Mouse (Mus musculus) embryonic facial prominence, embryonic 15.5 days (tissue): ENCODE measurements around the gene Cer1. TPM values are rescaled to one million over a fixed set of nuclear protein-coding genes. Genes with fewer than 3 reads are reported as not detected.

ENCODE experiments used
- ATAC-seq: fragments of 200-750 bp; cut with Nextera tagmentation; 2 replicates; pipeline ENCODE4 v1.8.0; 2017; ENCODE audit warnings: low read depth, moderate TSS enrichment; ENCODE audit not compliant: insufficient number of reproducible peaks, low FRiP score, low TSS enrichment
- H3K27ac ChIP-seq: fragments of 300-500 bp; sonication (generic); replicated peaks from 2 replicates; pipeline ENCODE4 v1.5.1; 2015; ENCODE audit warnings: mild to moderate bottlenecking, inconsistent platforms
- H3K27me3 ChIP-seq: fragments of 300-500 bp; sonication (generic); 2 replicates; pipeline ENCODE4 v1.6.1; 2015; ENCODE audit warnings: inconsistent platforms
- H3K36me3 ChIP-seq: fragments of 300-500 bp; sonication (generic); 2 replicates; pipeline ENCODE4 v1.6.1; 2015; ENCODE audit warnings: mild to moderate bottlenecking, inconsistent platforms
- H3K4me1 ChIP-seq: fragments of 300-500 bp; sonication (generic); 2 replicates; pipeline ENCODE4 v1.6.1; 2015; ENCODE audit warnings: inconsistent platforms
- H3K4me2 ChIP-seq: fragments of 300-500 bp; sonication (generic); replicated peaks from 2 replicates; pipeline ENCODE4 v1.6.1; 2015; ENCODE audit warnings: mild to moderate bottlenecking, inconsistent platforms
- H3K4me3 ChIP-seq: fragments of 300-500 bp; sonication (generic); replicated peaks from 2 replicates; pipeline ENCODE4 v1.5.1; 2015; ENCODE audit warnings: mild to moderate bottlenecking, inconsistent platforms
- H3K9ac ChIP-seq: fragments of 300-500 bp; sonication (generic); 2 replicates; pipeline ENCODE4 v1.6.1; 2015; ENCODE audit warnings: inconsistent platforms
- H3K9me3 ChIP-seq: fragments of 300-500 bp; sonication (generic); replicated peaks from 2 replicates; pipeline ENCODE4 v1.6.1; 2016; ENCODE audit warnings: inconsistent platforms
- WGBS: fragments of 180-500 bp; shearing (Covaris S2); methylation state at CpG from one replicate; pipeline ENCODE4 v1.1.7; 2015; 5-methylcytosine and 5-hydroxymethylcytosine counted together
- polyA plus RNA-seq: library from polyadenylated mRNA; unstranded; fragments of >200 nt; fragmentation: Nextera tagmentation; extraction: Ambion mirVana; gene quantifications from 2 replicates; pipeline ENCODE4 v1.2.1, GENCODE M21; 2015

The Cer1 gene
- polyA plus RNA-seq, 1 experiment from 2014 or later = 0.27 TPM

- no peaks in the 10 kb centered on the region for H3K9me3 ChIP-seq
- no peak overlapping the region for H3K4me3 ChIP-seq
- no peak overlapping the region for H3K27ac ChIP-seq
- H3K4me1 ChIP-seq = peaks cover 10% of the 10 kb centered on the region; the same call in 1 of the 2 replicates
- ATAC-seq = no peak
- no peak overlapping the region for H3K4me2 ChIP-seq
- no peaks in the 10 kb centered on the region for H3K27me3 ChIP-seq
- WGBS = 57% methylated on average over 4 of the region's 4 CpGs
- H3K9ac ChIP-seq = no peak overlapping the region
- H3K36me3 ChIP-seq = no peaks in the 10 kb centered on the region
These were observed 10.2 kb downstream of the Cer1 start for GRCm38 (mm10) chr4:82874791-82875190.

- Histone ChIP-seq H3K27ac (no peak overlapping the region), H3K36me3 (no peaks in the 10 kb centered on the region), H3K4me3 (no peak overlapping the region), H3K9ac (no peak overlapping the region), H3K4me1 (peaks cover 10% of the 10 kb centered on the region; the same call in 1 of the 2 replicates), H3K27me3 (no peaks in the 10 kb centered on the region), H3K9me3 (no peaks in the 10 kb centered on the region), H3K4me2 (no peak overlapping the region)
- 51% methylated on average over 4 of the region's 4 CpGs for WGBS
- no peak for ATAC-seq
These were observed 12.4 kb downstream of the Cer1 start for GRCm38 (mm10) chr4:82872548-82872947.

- H3K36me3 ChIP-seq = no peaks in the 10 kb centered on the region
- peaks cover 10% of the 10 kb centered on the region; the same call in 1 of the 2 replicates for H3K4me1 ChIP-seq
- H3K4me2 ChIP-seq = no peak overlapping the region
- H3K27ac ChIP-seq = no peak overlapping the region
- no peak for ATAC-seq
- no peaks in the 10 kb centered on the region for H3K9me3 ChIP-seq
- WGBS = 41% methylated on average over 6 of the region's 6 CpGs
- H3K27me3 ChIP-seq = no peaks in the 10 kb centered on the region
- no peak overlapping the region for H3K9ac ChIP-seq
- no peak overlapping the region for H3K4me3 ChIP-seq
These were observed 12.8 kb downstream of the Cer1 start for GRCm38 (mm10) chr4:82872121-82872520.

- Histone ChIP-seq H3K36me3 (no peaks in the 10 kb centered on the region), H3K4me2 (no peak overlapping the region), H3K9ac (no peak overlapping the region), H3K4me3 (no peak overlapping the region), H3K9me3 (no peaks in the 10 kb centered on the region), H3K27me3 (no peaks in the 10 kb centered on the region), H3K4me1 (peaks cover 10% of the 10 kb centered on the region; the same call in 1 of the 2 replicates), H3K27ac (no peak overlapping the region)
- no peak for ATAC-seq
- 71% methylated on average over 6 of the region's 6 CpGs for whole genome bisulfite sequencing
These were observed 14.0 kb downstream of the Cer1 start for GRCm38 (mm10) chr4:82870931-82871330.

GRCm38 (mm10) chr4:82867731-82868445, 17.1 kb downstream of the Cer1 start:
- no peak overlapping the region for H3K9ac ChIP-seq
- no peak overlapping the region for H3K4me2 ChIP-seq
- 80% methylated on average over 5 of the region's 5 CpGs for WGBS
- H3K4me3 ChIP-seq = no peak overlapping the region
- H3K9me3 ChIP-seq = no peaks in the 10 kb centered on the region
- H3K36me3 ChIP-seq = no peaks in the 10 kb centered on the region
- H3K27me3 ChIP-seq = no peaks in the 10 kb centered on the region
- peaks cover 5% of the 10 kb centered on the region; the same call in 1 of the 2 replicates for H3K4me1 ChIP-seq
- no peak for ATAC-seq
- H3K27ac ChIP-seq = no peak overlapping the region

GRCm38 (mm10) chr4:82867111-82867510, 17.8 kb downstream of the Cer1 start:
- H3K4me2 ChIP-seq = no peak overlapping the region
- H3K9ac ChIP-seq = no peak overlapping the region
- H3K9me3 ChIP-seq = no peaks in the 10 kb centered on the region
- no peaks in the 10 kb centered on the region for H3K27me3 ChIP-seq
- 50% methylated on average over 4 of the region's 4 CpGs for WGBS
- no peaks in the 10 kb centered on the region; the same call in 1 of the 2 replicates for H3K4me1 ChIP-seq
- H3K36me3 ChIP-seq = no peaks in the 10 kb centered on the region
- H3K4me3 ChIP-seq = no peak overlapping the region
- no peak overlapping the region for H3K27ac ChIP-seq
- no peak for ATAC-seq

GRCm38 (mm10) chr4:82864974-82865699, 19.8 kb downstream of the Cer1 start:
- no peak for ATAC-seq
- no peaks in the 10 kb centered on the region for H3K4me1 ChIP-seq
- H3K9ac ChIP-seq = no peak overlapping the region
- H3K27ac ChIP-seq = no peak overlapping the region
- H3K4me2 ChIP-seq = no peak overlapping the region
- no peaks in the 10 kb centered on the region for H3K27me3 ChIP-seq
- H3K4me3 ChIP-seq = no peak overlapping the region
- 73% methylated on average over 8 of the region's 8 CpGs for WGBS
- H3K9me3 ChIP-seq = no peaks in the 10 kb centered on the region
- no peaks in the 10 kb centered on the region for H3K36me3 ChIP-seq

GRCm38 (mm10) chr4:82863316-82863715, 21.6 kb downstream of the Cer1 start:
- Histone ChIP-seq H3K4me3 (no peak overlapping the region), H3K36me3 (no peaks in the 10 kb centered on the region), H3K9me3 (no peaks in the 10 kb centered on the region), H3K9ac (no peak overlapping the region), H3K27me3 (no peaks in the 10 kb centered on the region), H3K4me1 (0 out of 2 replicates have a peak, but pooled peaks cover 5% of the 10 kb centered on the region), H3K27ac (no peak overlapping the region), H3K4me2 (no peak overlapping the region)
- 87% methylated on average over 8 of the region's 8 CpGs for WGBS
- ATAC-seq = no peak

GRCm38 (mm10) chr4:82861451-82861850, 23.5 kb downstream of the Cer1 start:
- H3K36me3 ChIP-seq = no peaks in the 10 kb centered on the region

GRCm38 (mm10) chr4:82860566-82860965, 24.4 kb downstream of the Cer1 start:
- ATAC-seq = no peak

More at GRCm38 (mm10) chr4:82861451-82861850, 23.5 kb downstream of the Cer1 start:
- no peak overlapping the region for H3K27ac ChIP-seq
- H3K4me1 ChIP-seq = 0 out of 2 replicates have a peak, but pooled peaks cover 5% of the 10 kb centered on the region
- no peaks in the 10 kb centered on the region for H3K9me3 ChIP-seq
- no peak overlapping the region for H3K4me2 ChIP-seq
- no peaks in the 10 kb centered on the region for H3K27me3 ChIP-seq
- no peak overlapping the region for H3K4me3 ChIP-seq
- no peak overlapping the region for H3K9ac ChIP-seq
- 92% methylated on average over 2 of the region's 2 CpGs for WGBS
- ATAC-seq = no peak

More at GRCm38 (mm10) chr4:82860566-82860965, 24.4 kb downstream of the Cer1 start:
- WGBS = 46% methylated on average over 3 of the region's 3 CpGs
- Histone ChIP-seq H3K4me2 (no peak overlapping the region), H3K9me3 (no peaks in the 10 kb centered on the region), H3K36me3 (no peaks in the 10 kb centered on the region), H3K27ac (no peak overlapping the region), H3K9ac (no peak overlapping the region), H3K4me1 (0 out of 2 replicates have a peak, but pooled peaks cover 5% of the 10 kb centered on the region), H3K4me3 (no peak overlapping the region), H3K27me3 (no peaks in the 10 kb centered on the region)
